Mouse (Mus musculus) heart, embryonic 15.5 days (tissue): Measurements from ENCODE around the gene Ccm2l. TPM values are rescaled to one million over a fixed set of nuclear protein-coding genes. Genes with fewer than 3 reads are reported as not detected.

Experiments
- ATAC-seq: fragments of 200-750 bp; cut with Nextera tagmentation; replicated peaks from 2 replicates; pipeline ENCODE4 v1.8.0; 2017; ENCODE audit warnings: low read depth, moderate TSS enrichment; ENCODE audit not compliant: insufficient number of reproducible peaks, insufficient read depth, low FRiP score
- H3K27ac ChIP-seq: fragments of 300-500 bp; sonication (generic); 2 replicates; pipeline ENCODE4 v1.5.1; 2015; ENCODE audit warnings: mild to moderate bottlenecking, inconsistent platforms
- H3K27me3 ChIP-seq: fragments of 300-500 bp; sonication (generic); 2 replicates; pipeline ENCODE4 v1.6.1; 2015; ENCODE audit warnings: inconsistent platforms
- H3K36me3 ChIP-seq: fragments of 300-500 bp; sonication (generic); 2 replicates; pipeline ENCODE4 v1.6.1; 2015; ENCODE audit warnings: mild to moderate bottlenecking, inconsistent platforms
- H3K4me1 ChIP-seq: fragments of 300-500 bp; sonication (generic); replicated peaks from 2 replicates; pipeline ENCODE4 v1.6.1; 2015; ENCODE audit warnings: inconsistent platforms
- H3K4me2 ChIP-seq: fragments of 300-500 bp; sonication (generic); 2 replicates; pipeline ENCODE4 v1.6.1; 2015; ENCODE audit warnings: inconsistent platforms, mild to moderate bottlenecking, moderate library complexity
- H3K4me3 ChIP-seq: fragments of 300-500 bp; sonication (generic); 2 replicates; pipeline ENCODE4 v1.5.1; 2015; ENCODE audit warnings: mild to moderate bottlenecking, inconsistent platforms
- H3K9ac ChIP-seq: fragments of 300-500 bp; sonication (generic); 2 replicates; pipeline ENCODE4 v1.6.1; 2015; ENCODE audit warnings: mild to moderate bottlenecking, inconsistent platforms
- H3K9me3 ChIP-seq: fragments of 300-500 bp; sonication (generic); replicated peaks from 2 replicates; pipeline ENCODE4 v1.6.1; 2016; ENCODE audit warnings: inconsistent platforms
- WGBS: fragments of 180-500 bp; shearing (Covaris S2); methylation state at CpG from one replicate; pipeline ENCODE4 v1.1.7; 2015; ENCODE audit warnings: mixed read lengths; 5-methylcytosine and 5-hydroxymethylcytosine counted together
- polyA plus RNA-seq: library from polyadenylated mRNA; unstranded; fragments of >200 nt; fragmentation: Nextera tagmentation; extraction: Ambion mirVana; gene quantifications from 2 replicates; pipeline ENCODE4 v1.2.1, GENCODE M21; 2015

The Ccm2l gene
- polyA plus RNA-seq, 1 experiment from 2014 or later, result 5.4 TPM

GRCm38 (mm10) chr2:153053896-153054295 is 11.9 kb upstream of the Ccm2l start:
- Histone ChIP-seq H3K4me2 (no peak overlapping the region), H3K4me1 (peaks cover 3% of the 10 kb centered on the region; the same call in 1 of the 2 replicates), H3K27me3 (peaks cover 62% of the 10 kb centered on the region), H3K9me3 (no peaks in the 10 kb centered on the region), H3K27ac (no peak overlapping the region), H3K4me3 (no peak overlapping the region), H3K36me3 (no peaks in the 10 kb centered on the region), H3K9ac (no peak overlapping the region)
- 82% methylated on average over 8 of the region's 8 CpGs for WGBS
- ATAC-seq, result no peak

- Histone ChIP-seq H3K4me1 (no peaks in the 10 kb centered on the region), H3K4me2 (no peak overlapping the region), H3K36me3 (no peaks in the 10 kb centered on the region), H3K27me3 (peaks cover 60% of the 10 kb centered on the region), H3K9ac (no peak overlapping the region), H3K4me3 (no peak overlapping the region), H3K9me3 (no peaks in the 10 kb centered on the region), H3K27ac (no peak overlapping the region)
- 52% methylated on average over 6 of the region's 6 CpGs for WGBS
- no peak for ATAC-seq
Observed at GRCm38 (mm10) chr2:153055270-153055920, 10.4 kb upstream of the Ccm2l start.

- Histone ChIP-seq H3K9me3 (no peaks in the 10 kb centered on the region), H3K27me3 (peaks cover 31% of the 10 kb centered on the region), H3K27ac (no peak overlapping the region), H3K4me3 (no peak overlapping the region), H3K4me1 (no peaks in the 10 kb centered on the region), H3K4me2 (no peak overlapping the region), H3K36me3 (no peaks in the 10 kb centered on the region), H3K9ac (no peak overlapping the region)
- WGBS, result 58% methylated on average over 4 of the region's 4 CpGs
- no peak for ATAC-seq
Observed at GRCm38 (mm10) chr2:153058365-153058764, 7.4 kb upstream of the Ccm2l start.

GRCm38 (mm10) chr2:153060216-153060615 is 5.5 kb upstream of the Ccm2l start:
- H3K36me3 ChIP-seq, result no peaks in the 10 kb centered on the region
- H3K4me1 ChIP-seq, result no peaks in the 10 kb centered on the region
- no peak overlapping the region for H3K9ac ChIP-seq
- no peak overlapping the region for H3K4me3 ChIP-seq
- H3K9me3 ChIP-seq, result no peaks in the 10 kb centered on the region
- H3K27ac ChIP-seq, result no peak overlapping the region
- ATAC-seq, result no peak
- peaks cover 14% of the 10 kb centered on the region for H3K27me3 ChIP-seq
- 74% methylated on average over 7 of the region's 7 CpGs for WGBS
- no peak overlapping the region for H3K4me2 ChIP-seq

DNA sequence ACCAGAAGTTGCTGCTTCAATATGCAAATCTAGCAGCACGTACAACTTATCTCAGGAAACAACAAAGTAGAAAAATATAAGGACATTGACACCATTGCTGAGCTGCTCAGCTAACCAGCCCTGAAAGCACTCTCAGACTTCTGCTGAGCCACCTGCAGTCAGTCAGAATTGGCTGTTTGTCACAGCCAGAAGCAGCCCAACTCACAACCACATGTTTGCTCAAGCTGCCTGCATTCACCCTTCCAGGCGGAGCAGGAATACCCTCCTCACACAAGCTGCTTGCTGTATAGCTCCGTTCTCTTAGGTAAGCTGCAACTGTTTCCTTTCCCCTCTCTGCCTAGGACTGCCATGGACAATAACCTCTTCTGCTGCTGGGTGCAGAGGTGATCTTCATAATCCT is 2.4 kb upstream of the Ccm2l start:
- H3K4me2 ChIP-seq, result no peak overlapping the region
- 56% methylated on average over 3 of the region's 3 CpGs for WGBS
- peaks cover 30% of the 10 kb centered on the region for H3K27me3 ChIP-seq
- no peak overlapping the region for H3K27ac ChIP-seq
- H3K4me3 ChIP-seq, result no peak overlapping the region
- no peaks in the 10 kb centered on the region for H3K4me1 ChIP-seq
- no peaks in the 10 kb centered on the region for H3K9me3 ChIP-seq
- H3K9ac ChIP-seq, result no peak overlapping the region
- ATAC-seq, result no peak
- H3K36me3 ChIP-seq, result no peaks in the 10 kb centered on the region

- WGBS, result 62% methylated on average over 9 of the region's 9 CpGs
- Histone ChIP-seq H3K4me2 (no peak overlapping the region), H3K27me3 (peaks cover 30% of the 10 kb centered on the region), H3K27ac (0 out of 2 replicates have a peak overlapping the region, but pooled peaks have one; percentile 7), H3K36me3 (no peaks in the 10 kb centered on the region), H3K9ac (no peak overlapping the region), H3K4me3 (no peak overlapping the region), H3K4me1 (no peaks in the 10 kb centered on the region), H3K9me3 (no peaks in the 10 kb centered on the region)
- no peak for ATAC-seq
Observed at GRCm38 (mm10) chr2:153064190-153064970, 1.4 kb upstream of the Ccm2l start.

GRCm38 (mm10) chr2:153066991-153067390 is 1.2 kb downstream of the Ccm2l start:
- Histone ChIP-seq H3K4me3 (peak overlapping the region; percentile 34), H3K36me3 (no peaks in the 10 kb centered on the region), H3K9me3 (no peaks in the 10 kb centered on the region), H3K4me2 (peak overlapping the region; percentile 45), H3K27me3 (peaks cover 54% of the 10 kb centered on the region), H3K9ac (no peak overlapping the region), H3K4me1 (peaks cover 10% of the 10 kb centered on the region), H3K27ac (peak overlapping the region; percentile 65; the same call in 1 of the 2 replicates)
- WGBS, result 47% methylated on average over 6 of the region's 6 CpGs
- no peak for ATAC-seq

- Histone ChIP-seq H3K4me3 (no peak overlapping the region; the same call in 1 of the 2 replicates), H3K27me3 (peaks cover 77% of the 10 kb centered on the region), H3K4me2 (no peak overlapping the region), H3K27ac (no peak overlapping the region), H3K4me1 (peaks cover 12% of the 10 kb centered on the region), H3K9ac (no peak overlapping the region), H3K36me3 (no peaks in the 10 kb centered on the region), H3K9me3 (no peaks in the 10 kb centered on the region)
- no peak for ATAC-seq
- 19% methylated on average over 23 of the region's 23 CpGs for WGBS
Observed at GRCm38 (mm10) chr2:153070762-153071490, 5.2 kb downstream of the Ccm2l start.

DNA sequence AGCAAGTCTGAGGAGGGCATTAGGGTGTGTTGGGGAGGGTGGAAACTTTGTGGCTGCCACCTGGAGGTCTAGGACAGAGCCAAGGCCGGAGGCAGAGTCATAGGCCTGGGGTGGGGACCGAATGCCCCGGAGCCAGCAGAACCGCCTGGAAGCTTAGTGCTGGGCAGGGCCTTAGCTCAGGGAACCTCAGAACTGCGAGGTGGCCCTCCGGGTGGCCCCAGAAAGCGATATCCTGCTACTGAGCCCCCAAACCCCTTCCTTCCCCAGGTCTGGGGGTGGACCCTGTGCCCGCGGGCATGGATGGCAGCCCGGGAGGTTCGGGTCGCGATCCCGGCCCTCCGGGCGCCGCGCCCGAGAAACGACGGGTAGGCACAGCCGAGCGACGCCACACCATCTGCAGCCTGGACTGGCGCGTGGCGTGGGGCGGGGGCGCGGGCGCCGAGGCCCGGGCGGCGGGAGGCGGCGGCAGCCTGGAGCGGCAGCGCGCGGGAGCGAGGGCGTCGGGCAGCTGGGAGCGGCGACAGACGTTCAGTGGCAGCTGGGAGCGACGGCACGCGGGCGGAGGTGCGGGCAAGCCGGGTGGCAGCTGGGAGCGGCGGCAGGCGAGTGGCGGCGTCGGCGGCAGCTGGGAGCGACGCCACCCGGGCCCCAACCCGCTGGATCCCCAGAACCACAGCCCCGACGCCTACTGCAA is 5.9 kb downstream of the Ccm2l start:
- ATAC-seq, result no peak
- H3K4me1 ChIP-seq, result peaks cover 12% of the 10 kb centered on the region
- no peaks in the 10 kb centered on the region for H3K36me3 ChIP-seq
- WGBS, result 20% methylated on average over 66 of the region's 67 CpGs
- peak overlapping the region; percentile 63 for H3K4me2 ChIP-seq
- peak overlapping the region; percentile 26; the same call in 1 of the 2 replicates for H3K9ac ChIP-seq
- no peaks in the 10 kb centered on the region for H3K9me3 ChIP-seq
- H3K27ac ChIP-seq, result no peak overlapping the region
- peak overlapping the region; percentile 42 for H3K4me3 ChIP-seq
- peaks cover 73% of the 10 kb centered on the region for H3K27me3 ChIP-seq

DNA sequence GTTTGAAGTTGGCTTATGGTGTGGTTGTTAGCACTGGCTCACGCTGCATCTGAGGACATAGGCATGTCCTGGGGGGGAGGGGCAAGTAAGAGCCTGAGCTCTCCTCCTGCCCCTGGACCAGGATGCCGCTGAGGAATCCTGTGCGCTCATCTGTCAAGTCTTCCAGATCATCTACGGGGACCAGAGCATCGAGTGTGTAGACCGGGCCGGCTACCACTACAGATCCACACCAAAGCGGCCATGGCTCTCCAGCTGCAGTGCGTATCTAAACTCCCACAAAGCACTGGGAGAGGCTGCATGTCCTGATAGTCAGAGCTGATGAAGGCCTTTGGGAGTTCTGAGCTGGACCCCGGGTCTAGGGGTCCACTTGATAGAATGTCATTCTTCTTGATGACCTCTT is 8.9 kb downstream of the Ccm2l start:
- 81% methylated on average over 10 of the region's 10 CpGs for WGBS
- no peaks in the 10 kb centered on the region for H3K36me3 ChIP-seq
- no peaks in the 10 kb centered on the region for H3K9me3 ChIP-seq
- H3K27me3 ChIP-seq, result peaks cover 52% of the 10 kb centered on the region
- H3K4me2 ChIP-seq, result no peak overlapping the region
- no peak overlapping the region for H3K4me3 ChIP-seq
- H3K4me1 ChIP-seq, result peaks cover 12% of the 10 kb centered on the region
- H3K27ac ChIP-seq, result no peak overlapping the region
- H3K9ac ChIP-seq, result no peak overlapping the region
- ATAC-seq, result no peak

DNA sequence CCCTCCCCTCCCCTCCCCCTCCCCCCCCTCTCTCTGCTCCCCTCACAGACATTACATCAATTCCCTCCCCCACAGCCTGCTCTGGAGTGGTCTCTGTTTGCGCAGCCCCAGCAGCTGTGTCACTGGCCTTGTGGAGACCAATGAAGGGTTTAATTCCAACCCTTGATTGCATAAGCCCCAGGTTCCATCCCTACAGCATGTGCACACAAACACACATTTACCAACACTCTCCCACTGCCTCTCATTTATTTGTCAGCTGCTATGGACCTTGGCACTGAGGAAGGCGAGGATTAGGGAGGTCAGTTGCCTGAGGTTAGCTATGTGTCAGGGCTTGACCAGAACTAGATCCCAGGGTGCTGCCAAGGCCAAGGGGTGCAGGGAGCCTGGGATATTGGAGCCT is 10.2 kb downstream of the Ccm2l start:
- Histone ChIP-seq H3K27ac (no peak overlapping the region), H3K27me3 (peaks cover 44% of the 10 kb centered on the region), H3K9me3 (no peaks in the 10 kb centered on the region), H3K36me3 (no peaks in the 10 kb centered on the region), H3K4me2 (no peak overlapping the region), H3K9ac (no peak overlapping the region), H3K4me3 (no peak overlapping the region), H3K4me1 (peaks cover 8% of the 10 kb centered on the region)
- no peak for ATAC-seq
- 57% methylated on average over 2 of the region's 2 CpGs for WGBS
